Mouse (Mus musculus) R1 (cell line): Measurements from ENCODE around the gene Chrna1.

Experiments used
- DNase-seq: peaks from one replicate; pipeline ENCODE4 v3.0.0-alpha.2; 2018; ENCODE audit warnings: low read depth, low spot score

The Chrna1 gene

DNA sequence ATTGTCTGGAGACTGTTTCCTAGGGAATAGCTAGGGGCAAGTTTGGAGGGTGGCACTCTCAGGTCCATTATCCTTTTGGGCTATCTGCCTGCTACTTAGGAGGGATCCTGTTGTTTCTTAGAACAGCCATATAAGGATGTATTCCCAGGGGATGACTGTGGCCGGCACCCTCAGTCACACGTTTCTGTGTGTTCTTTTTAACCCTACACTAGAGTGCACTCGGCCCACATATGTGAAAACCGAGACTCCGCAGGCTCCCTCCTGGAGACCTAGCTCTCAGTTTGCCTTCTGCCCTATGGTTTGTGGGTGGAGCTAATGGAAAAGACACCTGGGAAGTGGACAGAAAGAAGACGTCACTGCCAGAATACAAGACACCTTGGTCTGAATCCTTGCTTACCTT lies 11.1 kb upstream of the Chrna1 start:
- DNase-seq: no peak

DNA sequence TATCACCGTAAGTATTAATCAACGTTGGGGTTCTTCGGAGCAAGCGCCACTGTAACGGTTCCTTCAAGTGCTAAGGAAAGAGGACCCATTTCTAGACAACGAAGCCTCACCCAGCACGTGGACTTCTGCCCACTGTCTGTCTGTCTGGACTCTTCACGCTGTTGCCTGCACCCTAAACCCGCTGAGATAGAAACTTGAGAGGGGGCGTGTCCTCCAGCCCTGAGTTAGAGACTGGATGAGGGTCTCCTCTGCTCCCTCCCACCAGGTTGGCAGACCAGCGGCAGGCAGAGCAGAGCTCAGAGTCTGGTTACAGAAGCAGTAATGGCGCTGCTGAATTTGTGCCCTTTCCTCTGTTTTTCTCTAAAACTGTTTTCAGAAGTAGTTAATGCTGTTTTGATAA lies 10.0 kb upstream of the Chrna1 start:
- DNase-seq: peak; percentile 32

DNA sequence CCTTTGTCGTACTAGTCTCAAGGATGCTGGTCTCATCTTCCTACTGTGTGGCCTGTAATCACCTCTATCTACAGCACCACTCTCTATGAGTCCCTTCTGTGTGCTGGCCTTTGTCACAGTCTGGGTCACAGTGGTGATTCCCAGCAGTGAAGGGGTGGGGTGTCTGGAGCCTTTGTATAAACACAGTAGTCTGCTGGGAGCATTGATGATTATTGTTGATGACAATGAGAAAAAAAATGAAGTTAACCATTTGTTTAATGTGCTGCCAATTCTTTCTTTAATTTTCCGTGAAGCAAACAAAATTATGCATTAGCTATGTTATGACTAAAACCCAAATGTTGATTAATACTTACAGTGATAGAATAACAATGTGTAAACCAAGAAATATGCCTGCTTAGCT lies 8.8 kb upstream of the Chrna1 start:
- DNase-seq: no peak

DNA sequence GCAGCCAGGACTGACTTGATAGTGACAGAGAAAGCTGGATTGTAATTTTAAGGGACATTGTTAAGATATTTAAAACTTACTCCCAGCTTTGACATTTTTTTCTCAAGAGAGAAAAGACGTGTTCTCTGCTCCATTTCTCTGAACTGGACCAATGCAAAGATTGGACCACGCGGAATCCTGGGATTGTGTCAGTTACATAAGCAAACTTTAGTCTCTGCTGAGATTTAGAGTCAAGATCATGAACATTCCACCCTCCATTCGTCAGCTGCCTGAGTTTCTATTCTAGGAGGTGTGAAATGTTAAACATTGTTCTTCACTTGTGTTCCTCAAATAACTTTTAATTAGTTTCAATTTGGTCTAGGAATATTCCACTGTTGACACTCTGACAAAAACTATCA lies 7.0 kb upstream of the Chrna1 start:
- DNase-seq: no peak

DNA sequence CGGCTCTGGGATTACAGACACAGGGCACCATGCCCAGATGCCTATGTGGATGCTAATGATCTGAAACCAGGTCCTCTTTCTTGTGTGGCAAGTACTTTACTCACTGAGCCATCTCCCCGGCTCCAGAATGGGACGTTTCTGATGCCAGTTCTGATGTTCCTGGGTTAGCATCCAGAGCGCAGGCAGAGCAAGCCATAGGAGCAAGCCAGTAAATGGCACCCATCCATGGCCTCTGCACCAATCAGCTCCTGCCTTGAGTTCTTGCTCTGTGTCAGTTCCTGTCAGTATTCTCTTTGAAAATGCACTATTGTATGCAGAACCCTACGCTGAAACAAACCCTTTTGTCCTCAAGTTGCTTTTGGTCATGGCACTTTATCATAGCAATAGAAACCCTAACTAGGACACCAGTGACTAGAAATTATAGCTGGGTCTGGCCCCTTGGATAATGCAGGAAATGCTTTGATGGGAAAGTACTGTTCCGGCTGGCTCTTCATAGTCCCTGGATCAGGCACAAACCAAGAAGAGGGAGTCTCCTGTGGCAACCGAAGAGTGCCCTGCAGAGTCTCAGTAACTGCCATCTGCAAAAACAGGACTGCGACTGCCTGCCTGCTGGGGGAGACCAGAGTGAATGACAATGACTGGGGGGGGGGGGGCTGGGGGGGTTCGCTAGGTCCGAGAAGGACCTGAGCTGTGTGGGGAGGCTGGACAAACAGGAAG lies 6.4 kb upstream of the Chrna1 start:
- DNase-seq: no peak

DNA sequence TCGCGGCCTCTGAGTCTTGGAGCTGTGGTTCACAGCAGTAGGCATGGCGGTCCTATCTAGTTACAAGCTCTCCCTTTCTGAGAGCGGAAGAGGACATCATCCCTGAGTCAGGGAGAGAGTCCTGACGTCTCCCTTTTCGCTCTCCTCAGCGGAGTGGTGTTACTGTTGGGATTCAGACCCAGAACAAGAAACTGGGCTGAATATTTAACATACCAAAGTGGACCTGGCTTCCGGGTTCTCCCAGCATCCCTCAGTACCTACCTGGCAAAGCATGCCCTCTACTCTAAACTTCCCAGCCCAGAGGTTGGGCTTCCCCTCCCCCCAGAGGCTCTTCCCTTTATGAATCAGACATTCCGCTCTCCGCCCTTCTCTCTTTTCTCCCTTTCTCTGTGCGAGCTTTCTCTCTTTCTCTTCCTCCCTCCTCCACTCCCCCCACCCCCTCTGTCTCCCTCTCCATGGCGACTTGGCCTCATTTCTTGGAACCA lies 5.3 kb upstream of the Chrna1 start:
- DNase-seq: peak; percentile 47

DNA sequence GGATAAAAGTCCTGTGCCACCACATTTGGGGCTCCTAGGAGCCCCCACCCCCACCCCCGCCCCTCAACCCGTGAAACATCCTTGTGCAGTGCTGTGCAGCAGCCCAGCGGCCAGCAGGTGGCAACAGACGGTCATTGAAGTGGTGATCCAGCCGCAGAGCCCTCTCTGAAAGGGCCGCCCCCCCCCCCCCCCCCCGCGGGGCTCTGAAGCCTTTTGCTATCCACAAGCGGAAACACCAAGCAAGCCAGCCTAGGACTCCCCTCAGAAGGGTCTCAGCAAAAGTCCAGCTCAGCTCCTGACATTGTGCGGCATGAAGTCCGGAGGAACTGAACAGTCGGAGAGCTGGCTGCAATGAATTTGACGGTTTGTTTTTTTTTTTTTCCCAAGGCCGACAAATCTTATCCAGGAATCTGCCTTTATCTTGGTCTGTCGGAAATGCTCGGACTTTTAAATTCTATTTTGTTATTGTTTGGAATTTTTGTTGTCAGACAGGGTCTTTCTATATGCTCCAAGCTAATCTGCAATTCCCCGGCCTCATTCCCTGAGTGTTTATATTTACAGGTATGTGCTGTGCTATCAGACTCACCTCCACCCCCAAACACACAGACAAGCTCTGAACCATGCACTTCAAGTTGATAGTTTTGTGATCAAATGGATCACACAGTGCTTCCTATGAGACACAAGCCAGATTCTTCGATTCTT lies 4.7 kb upstream of the Chrna1 start:
- peak; percentile 69 for DNase-seq

DNA sequence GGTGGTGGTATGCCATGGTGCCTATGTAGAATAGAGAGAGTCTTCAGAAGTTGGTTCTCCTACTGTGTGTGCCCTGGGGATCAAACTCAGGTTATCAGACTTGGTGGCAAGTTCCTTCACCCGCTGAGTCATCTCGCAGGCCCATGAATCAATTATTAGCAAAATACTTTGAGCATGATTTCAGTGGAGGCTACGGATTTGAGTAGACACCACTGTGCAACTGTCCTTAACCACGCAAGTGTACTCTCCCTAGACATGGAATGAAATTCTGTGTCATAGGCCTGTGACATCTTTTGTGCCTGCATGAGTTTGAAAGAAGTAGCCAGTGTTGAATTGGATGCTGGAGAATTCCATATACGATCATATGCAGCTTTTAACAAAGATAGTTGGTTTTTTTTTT lies 582 bp upstream of the Chrna1 start:
- DNase-seq: no peak

DNA sequence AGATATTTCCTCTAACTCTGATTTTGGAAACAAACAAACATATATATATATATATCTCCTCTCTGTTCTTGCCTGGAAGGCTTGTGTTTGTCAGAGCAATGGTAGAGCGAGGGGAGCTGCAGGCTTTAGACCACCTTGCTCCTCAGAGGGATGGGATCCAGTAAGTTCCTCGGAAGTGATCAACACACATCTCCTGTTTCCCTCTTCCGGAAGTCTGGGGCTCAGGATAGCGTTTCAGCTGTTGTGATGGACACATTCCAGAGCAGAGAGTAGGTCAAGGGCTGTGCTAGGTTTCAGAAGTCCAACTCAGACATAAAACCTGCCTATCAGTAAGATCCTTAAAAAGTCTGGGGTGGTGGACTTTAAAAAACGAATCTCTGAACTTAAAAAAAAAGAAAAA lies 970 bp downstream of the Chrna1 start:
- DNase-seq: no peak

DNA sequence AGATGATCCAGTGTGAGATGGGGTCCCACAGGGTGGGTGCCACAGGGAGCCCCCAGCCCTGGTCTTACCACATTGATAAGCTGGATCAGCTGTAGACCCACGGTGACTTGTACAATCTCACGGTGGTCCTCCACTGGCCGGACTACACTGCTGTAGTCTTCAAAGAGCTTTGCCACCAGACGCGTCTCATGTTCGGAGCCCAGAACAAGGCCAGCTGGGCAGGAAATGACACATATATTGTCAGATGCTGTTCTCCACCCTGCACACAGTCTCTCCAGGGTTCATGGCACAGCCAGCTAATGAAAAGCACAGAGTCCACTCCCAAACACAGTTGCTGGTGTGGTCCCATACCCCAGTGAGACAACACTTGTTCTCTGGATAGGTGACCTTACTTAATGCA lies 5.7 kb downstream of the Chrna1 start:
- DNase-seq: no peak

DNA sequence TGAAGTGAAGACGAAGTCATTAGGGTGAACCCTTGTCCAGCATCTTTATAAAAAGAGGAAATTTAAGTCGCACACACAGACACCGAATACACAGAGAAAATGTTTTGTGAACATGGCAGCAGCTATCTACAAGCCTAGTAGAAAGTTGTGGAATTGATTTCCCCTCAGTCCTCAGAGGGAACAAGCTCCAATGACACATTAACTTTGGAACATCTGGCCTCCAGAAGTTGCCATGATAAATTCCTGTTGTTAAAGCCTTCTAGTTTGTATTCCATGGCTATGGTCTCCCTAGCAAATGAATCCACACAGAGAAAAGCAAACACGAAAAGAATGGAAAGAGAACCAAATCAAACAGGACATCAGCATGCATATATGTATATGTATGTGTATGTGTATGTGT lies 6.6 kb downstream of the Chrna1 start:
- DNase-seq: no peak

DNA sequence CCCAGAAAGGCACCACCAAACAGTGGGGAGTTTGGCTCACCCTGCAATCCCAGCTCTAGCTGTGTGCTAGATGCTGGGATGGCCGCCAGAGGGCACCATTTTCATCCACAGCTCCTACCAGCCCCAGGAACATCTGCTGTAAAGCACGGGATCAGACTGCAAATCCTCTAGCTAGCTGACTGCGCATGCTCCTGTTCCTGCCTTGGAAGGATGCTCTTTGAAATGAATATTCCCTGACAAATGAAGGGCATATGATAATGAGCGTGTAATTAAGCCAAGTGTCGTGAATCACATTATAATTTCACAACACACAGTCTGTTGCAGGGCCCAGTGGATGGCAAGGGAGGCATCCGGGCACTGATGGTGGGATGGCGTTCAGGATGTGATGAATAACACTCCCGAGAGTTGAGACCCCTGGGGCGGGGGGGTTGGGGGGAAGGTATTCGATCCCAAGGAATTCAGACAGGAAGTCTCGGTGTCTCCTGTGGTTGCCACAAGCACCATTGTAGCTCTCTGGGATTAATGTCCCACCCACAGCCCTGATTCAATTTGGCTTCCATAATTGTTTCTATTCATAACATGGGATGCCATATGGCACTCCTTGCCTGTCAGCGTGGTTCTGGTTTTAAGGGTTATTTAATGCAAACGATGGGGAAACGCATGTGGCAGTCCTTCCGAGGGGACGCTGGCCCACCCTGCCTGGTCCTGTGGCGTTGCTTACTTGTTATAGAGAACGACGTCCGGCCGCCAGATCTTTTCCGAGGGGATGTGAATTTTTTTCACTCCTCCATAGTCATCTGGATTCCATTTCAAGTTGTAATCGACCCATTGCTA lies 7.4 kb downstream of the Chrna1 start:
- peak; percentile 93 for DNase-seq

DNA sequence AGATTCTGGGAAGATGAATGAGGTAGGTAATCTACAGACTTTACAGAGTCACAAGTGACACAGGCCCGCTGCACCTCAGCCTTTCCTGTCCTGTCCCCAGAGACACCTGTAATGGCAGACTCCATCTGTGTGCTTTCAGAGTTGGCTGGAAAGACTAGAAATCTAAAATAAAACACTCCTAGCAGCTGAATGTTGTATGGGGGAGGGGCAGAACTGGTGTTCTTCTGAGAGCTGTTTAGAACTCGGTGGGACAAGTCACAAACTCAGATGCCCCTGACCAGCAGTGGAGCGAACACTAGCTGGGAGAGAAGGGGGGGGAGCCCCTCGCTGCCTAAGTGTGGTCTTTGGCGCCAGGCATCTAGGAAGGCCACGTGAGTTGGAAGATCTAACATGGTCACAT lies 8.2 kb downstream of the Chrna1 start:
- no peak for DNase-seq

DNA sequence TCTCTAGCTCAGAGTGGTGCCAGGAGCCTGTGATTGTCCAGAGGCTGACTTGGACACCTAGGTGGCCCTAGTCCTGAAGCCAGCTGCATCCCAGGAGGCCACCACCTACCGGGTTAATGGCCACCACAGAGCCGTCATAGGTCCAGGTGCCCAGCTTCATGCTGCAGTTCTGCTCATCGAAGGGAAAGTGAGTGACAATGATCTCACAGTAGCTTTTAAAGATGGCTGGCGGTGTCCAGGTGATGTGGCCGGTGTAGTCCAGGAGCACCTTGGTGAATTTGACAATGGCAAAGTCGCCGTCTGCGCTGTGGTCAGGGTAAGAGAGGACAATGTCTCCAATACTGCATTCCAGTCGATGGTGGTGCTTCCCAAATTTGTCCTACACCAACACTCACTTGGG lies 8.8 kb downstream of the Chrna1 start:
- DNase-seq: no peak

DNA sequence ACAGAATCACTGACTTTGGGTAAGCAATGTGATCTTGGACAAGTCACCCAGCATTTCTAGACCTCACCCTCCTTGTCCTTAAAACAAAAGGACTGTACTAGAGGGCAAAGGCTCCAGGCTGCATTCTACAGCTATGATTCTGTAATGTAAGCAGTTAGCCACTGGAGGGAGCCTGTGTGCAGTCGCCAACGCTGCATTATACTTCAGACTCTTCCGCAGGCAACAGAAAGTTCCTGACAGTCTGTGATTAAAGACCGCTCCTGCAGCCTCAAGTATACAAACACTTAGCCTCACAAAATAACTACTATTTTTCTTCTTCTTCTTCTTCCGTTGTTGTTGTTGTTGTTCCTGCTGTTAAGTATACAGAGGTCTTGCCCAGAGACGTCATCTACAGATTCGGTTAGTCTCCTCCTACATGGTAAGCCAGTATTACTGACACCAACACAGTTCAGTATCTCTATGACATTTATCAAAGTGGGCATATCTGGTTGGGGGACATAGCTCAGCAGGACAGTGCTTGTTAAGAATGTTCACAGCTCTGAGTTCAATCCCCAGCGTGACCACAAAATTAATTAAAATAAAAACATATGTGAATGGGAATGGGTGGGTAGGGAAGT lies 13.0 kb downstream of the Chrna1 start:
- peak; percentile 69 for DNase-seq

DNA sequence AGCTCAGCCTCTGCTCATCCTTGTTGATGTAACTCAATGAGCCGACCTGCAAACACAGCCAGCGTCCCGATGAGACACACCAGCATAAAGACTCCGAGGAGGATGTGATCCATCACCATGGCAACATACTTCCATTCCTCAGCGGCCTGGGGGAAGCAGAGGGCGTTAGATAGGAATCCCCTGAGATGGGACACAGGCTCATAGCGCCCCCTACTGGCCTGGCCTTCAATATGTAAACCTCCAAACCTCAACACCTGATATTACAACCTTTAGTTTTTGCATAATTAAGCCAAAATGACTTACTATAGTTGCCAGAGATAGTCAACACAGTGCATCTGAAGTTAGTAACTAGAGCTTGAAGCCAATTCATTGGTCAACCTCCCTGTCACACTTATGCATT lies 14.0 kb downstream of the Chrna1 start:
- DNase-seq: peak; percentile 94

DNA sequence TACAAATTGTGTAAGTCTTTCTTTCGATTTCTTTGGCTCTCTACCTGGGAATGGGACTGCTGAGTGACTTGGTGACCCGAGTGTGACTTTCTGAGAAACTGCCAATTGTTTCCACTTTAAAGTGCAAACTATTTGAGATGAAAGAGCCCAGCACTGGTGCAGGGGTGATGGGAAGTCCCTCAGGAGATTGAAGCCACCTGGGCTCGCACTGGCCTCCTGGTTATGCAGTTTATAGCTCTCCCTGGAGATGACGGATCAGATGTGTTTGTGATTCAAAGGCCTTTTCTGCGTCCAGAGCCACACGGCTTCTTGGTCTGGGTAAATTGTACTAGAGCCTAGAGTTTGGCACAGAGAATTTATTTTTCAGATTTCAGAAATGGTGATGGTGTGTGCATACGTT lies 16.4 kb downstream of the Chrna1 start:
- no peak for DNase-seq

DNA sequence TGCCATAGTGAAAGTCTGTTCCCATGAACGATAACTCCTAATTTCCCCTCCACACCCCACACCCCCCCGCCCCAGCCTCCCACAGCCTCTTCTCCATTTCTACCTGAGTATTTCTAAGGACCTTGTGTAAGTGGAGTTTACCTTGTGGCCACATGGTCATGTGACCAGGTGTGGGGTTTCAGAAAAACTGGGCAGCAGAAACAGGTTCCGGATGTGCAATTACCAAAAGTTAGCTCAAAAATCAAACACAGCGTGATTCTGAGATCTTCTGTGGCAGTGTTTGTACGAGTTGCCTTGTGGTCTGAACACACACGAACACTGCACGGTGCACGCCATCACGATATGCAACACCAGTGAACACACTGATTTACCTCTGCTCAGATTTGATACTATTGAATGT lies 17.5 kb downstream of the Chrna1 start:
- no peak for DNase-seq

DNA sequence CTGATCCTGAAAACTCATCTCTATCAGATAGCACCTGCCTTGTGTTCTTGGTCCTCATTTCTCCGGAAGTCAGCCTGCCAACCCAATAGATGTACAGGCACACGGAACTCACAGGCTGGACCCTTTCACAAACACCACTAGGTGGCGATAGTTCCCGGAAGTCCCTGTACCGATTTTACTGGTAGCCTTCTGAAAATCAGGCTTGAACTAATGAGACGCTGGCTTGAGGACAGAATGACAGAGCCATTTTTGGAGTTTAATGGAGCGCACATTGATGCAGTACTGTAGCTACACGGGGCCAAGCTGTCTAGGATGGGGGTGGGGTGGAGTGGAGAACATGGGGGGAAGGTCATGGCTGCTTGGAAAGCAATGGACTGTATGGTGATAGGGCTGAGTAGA lies 18.5 kb downstream of the Chrna1 start:
- peak; percentile 90 for DNase-seq

DNA sequence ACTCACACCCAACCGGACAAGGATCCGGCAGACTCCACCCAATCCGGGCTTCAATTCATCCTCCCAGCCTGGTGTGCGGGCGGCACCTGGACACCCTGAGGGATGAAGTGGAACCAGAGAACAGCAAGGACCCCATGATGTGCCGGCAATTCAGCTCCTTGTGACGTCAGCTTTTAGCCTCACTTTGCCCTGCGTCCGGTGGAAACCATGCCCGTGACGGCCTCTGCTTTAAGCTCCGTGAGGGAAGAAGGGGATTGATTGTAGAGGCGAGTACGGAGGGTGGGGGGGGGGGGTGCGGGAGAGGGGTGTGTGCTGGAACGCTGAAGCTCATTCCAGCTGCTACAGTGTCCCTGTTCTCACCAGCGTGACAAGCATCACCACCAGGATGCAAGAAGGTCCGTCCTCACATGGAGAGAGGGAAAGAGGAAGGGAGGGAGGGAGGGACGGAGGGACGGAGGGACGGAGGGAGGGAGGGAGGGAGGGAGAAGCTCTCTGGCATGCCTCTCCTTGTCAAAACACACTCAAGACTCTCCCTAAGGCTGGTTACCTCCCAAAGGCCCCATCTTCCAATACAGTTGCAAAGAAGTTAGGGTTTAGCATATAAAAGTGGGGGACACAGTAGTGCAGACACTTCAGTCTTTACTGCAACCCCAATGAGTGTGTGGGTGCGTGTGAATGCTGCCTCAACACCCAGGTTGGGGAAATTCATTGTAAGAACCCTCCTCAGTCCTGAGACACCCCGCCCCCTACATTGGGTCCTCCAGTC lies 19.1 kb downstream of the Chrna1 start:
- peak; percentile 72 for DNase-seq

DNA sequence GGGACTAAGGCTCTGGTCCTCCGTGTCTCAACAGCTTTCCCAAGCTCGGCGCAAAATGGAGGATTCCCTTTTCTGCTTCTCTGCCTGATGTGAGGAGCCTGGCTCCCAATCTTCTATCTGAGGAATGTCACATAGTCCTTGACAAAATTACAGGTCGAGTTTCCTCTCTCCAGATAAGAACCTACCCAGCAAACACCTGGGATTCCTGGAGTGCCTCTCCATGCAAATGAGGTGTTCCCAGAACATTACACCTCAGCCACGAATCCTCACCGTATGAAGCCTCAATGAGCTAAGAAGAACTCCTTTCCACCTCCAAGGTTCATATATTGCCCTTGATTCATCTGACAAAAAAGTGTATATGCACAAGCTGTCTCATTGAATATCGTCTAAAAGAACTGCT lies 19.7 kb downstream of the Chrna1 start:
- DNase-seq: peak; percentile 43
